Mouse (Mus musculus) adrenal gland, postnatal 10 days (tissue): ENCODE measurements around the gene Pak4. TPM values are rescaled to one million over a fixed set of nuclear protein-coding genes. Genes with fewer than 3 reads are reported as not detected.

ENCODE experiments used
- microRNA-seq: library from miRNA; unstranded; fragments of <30 nt; microRNA quantifications from one replicate; pipeline ENCODE4 v1.2.0, GENCODE M21; 2021
- total RNA-seq, 2 experiments: library from RNA; stranded (reverse); gene quantifications; 2 replicates each; pipeline ENCODE4 v1.2.3; 2021

The Pak4 gene
- total RNA-seq, 2 experiments from 2014 or later = 19.4 to 20.4 TPM

Small RNA genes lying within 50 kb of the gene (microRNA-seq; reads per million reads assigned to microRNA genes)
- gene Mir7049 = 1.8 reads per million

Other genes starting within 250 kb of the Pak4 start
- 1,000 to 10,000 TPM; 1,220 to 1,241 TPM for gene Rps16, start 247.5 kb downstream of the Pak4 start, total RNA-seq
- 10 to 100 TPM; 27.9 to 37.0 TPM for gene Plekhg2, start 225.6 kb downstream of the Pak4 start, total RNA-seq
- 10 to 100 TPM; 11.4 to 27.2 TPM for gene Zfp36, start 217.9 kb downstream of the Pak4 start, total RNA-seq
- 10 to 100 TPM; 19.8 to 25.9 TPM for gene Med29, start 205.5 kb downstream of the Pak4 start, total RNA-seq
- 10 to 100 TPM; 56.5 to 59.2 TPM for gene Paf1, start 205.2 kb downstream of the Pak4 start, total RNA-seq
- 10 to 100 TPM; 23.3 to 24.7 TPM for gene Gmfg, start 160.7 kb downstream of the Pak4 start, total RNA-seq
- gene Lrfn1, start 146.2 kb downstream of the Pak4 start, total RNA-seq = 10 to 100 TPM in 1 of 2 experiments, 1 to 10 TPM in 1; 9.2 to 13.0 TPM
- gene Ifnl2, start 87.7 kb downstream of the Pak4 start, total RNA-seq = not detected
- gene Ifnl3, start 75.3 kb downstream of the Pak4 start, total RNA-seq = not detected
- gene Sycn, start 57.3 kb downstream of the Pak4 start, total RNA-seq = not detected
- not detected for gene Nccrp1, start 50.9 kb downstream of the Pak4 start, total RNA-seq
- 10 to 100 TPM; 45.5 to 49.6 TPM for gene Samd4b, start within 50 bp of the Pak4 start, total RNA-seq
- not detected for gene Acp7, start 33.1 kb upstream of the Pak4 start, total RNA-seq
- 1 to 10 TPM; 1.0 to 2.0 TPM for gene Fbxo27, start 94.7 kb upstream of the Pak4 start, total RNA-seq
- 1 to 10 TPM; 3.7 to 6.0 TPM for gene Fbxo17, start 118.6 kb upstream of the Pak4 start, total RNA-seq
- 10 to 100 TPM; 63.8 to 72.4 TPM for gene Mrps12, start 143.6 kb upstream of the Pak4 start, total RNA-seq
- 10 to 100 TPM; 17.5 to 23.7 TPM for gene Sars2, start 143.8 kb upstream of the Pak4 start, total RNA-seq
- gene Ccer2, start 158.0 kb upstream of the Pak4 start, total RNA-seq = not detected
- gene Sirt2, start 168.6 kb upstream of the Pak4 start, total RNA-seq = 10 to 100 TPM; 68.8 to 74.9 TPM
- 10 to 100 TPM; 25.1 to 25.3 TPM for gene Nfkbib, start 169.3 kb upstream of the Pak4 start, total RNA-seq
- 1 to 10 TPM; 3.7 to 4.9 TPM for gene Rinl, start 190.8 kb upstream of the Pak4 start, total RNA-seq
- 100 to 1,000 TPM; 459 to 528 TPM for gene Hnrnpl, start 210.4 kb upstream of the Pak4 start, total RNA-seq
- gene Ech1, start 227.0 kb upstream of the Pak4 start, total RNA-seq = 1,000 to 10,000 TPM; 1,178 to 1,235 TPM
- gene Lgals4, start 235.7 kb upstream of the Pak4 start, total RNA-seq = 10 to 100 TPM; 25.9 to 55.7 TPM